Mouse (Mus musculus) liver, embryonic 11.5 days (tissue): ENCODE data around the gene Smad3. TPM values are rescaled to one million over a fixed set of nuclear protein-coding genes. Genes with fewer than 3 reads are reported as not detected.

ENCODE experiments used
- ATAC-seq: fragments of 200-750 bp; cut with Nextera tagmentation; replicated peaks from 2 replicates; pipeline ENCODE4 v1.8.0; 2017; ENCODE audit warnings: moderate number of reproducible peaks, mild to moderate bottlenecking, moderate TSS enrichment, moderate library complexity; ENCODE audit not compliant: low FRiP score
- DNase-seq: peaks from one replicate; pipeline ENCODE4 v3.0.0-alpha.2; 2017; ENCODE audit warnings: low spot score
- H3K27ac ChIP-seq: fragments of 300-500 bp; sonication (generic); 2 replicates; pipeline ENCODE4 v1.5.1; 2014; ENCODE audit warnings: mild to moderate bottlenecking, low read depth, low read length, control low read depth
- H3K27me3 ChIP-seq: fragments of 300-500 bp; sonication (generic); replicated peaks from 2 replicates; pipeline ENCODE4 v1.6.1; 2014; ENCODE audit warnings: low read length, mixed read lengths; ENCODE audit not compliant: control insufficient read depth, insufficient read depth
- H3K36me3 ChIP-seq: fragments of 300-500 bp; sonication (generic); 2 replicates; pipeline ENCODE4 v1.6.1; 2014; ENCODE audit warnings: mild to moderate bottlenecking, low read length, moderate library complexity, mixed read lengths; ENCODE audit not compliant: control insufficient read depth, insufficient read depth
- H3K4me1 ChIP-seq: fragments of 300-500 bp; sonication (generic); replicated peaks from 2 replicates; pipeline ENCODE4 v1.6.1; 2014; ENCODE audit warnings: low read length, mixed read lengths; ENCODE audit not compliant: control insufficient read depth, insufficient read depth
- H3K4me2 ChIP-seq: fragments of 300-500 bp; sonication (generic); 2 replicates; pipeline ENCODE4 v1.6.1; 2014; ENCODE audit warnings: mild to moderate bottlenecking, control low read depth, moderate library complexity
- H3K4me3 ChIP-seq: fragments of 300-500 bp; sonication (generic); 2 replicates; pipeline ENCODE4 v1.5.1; 2014; ENCODE audit warnings: low read depth, low read length, control low read depth
- H3K9ac ChIP-seq: fragments of 300-500 bp; sonication (generic); 2 replicates; pipeline ENCODE4 v1.6.1; 2014; ENCODE audit warnings: low read depth, low read length, control low read depth
- H3K9me3 ChIP-seq: fragments of 300-500 bp; sonication (generic); 2 replicates; pipeline ENCODE4 v1.6.1; 2016; ENCODE audit warnings: low read length, inconsistent platforms, mixed read lengths; ENCODE audit not compliant: control insufficient read depth
- WGBS: fragments of 180-500 bp; shearing (Covaris S2); extraction: QIAGEN DNeasy Blood & Tissue Kit; methylation state at CpG from one replicate; pipeline ENCODE4 v1.1.7; 2014; 5-methylcytosine and 5-hydroxymethylcytosine counted together
- polyA plus RNA-seq: library from polyadenylated mRNA; unstranded; fragments of >200 nt; fragmentation: Nextera tagmentation; extraction: Ambion mirVana; gene quantifications from 2 replicates; pipeline ENCODE4 v1.2.1, GENCODE M21; 2014

Gene Smad3
- polyA plus RNA-seq, 1 experiment from 2014 or later = 7.3 TPM

- Histone ChIP-seq H3K4me3 (no peak overlapping the region), H3K27me3 (no peaks in the 10 kb centered on the region), H3K4me1 (peaks cover 89% of the 10 kb centered on the region), H3K27ac (no peak overlapping the region), H3K9ac (no peak overlapping the region), H3K4me2 (no peak overlapping the region), H3K9me3 (no peaks in the 10 kb centered on the region), H3K36me3 (no peaks in the 10 kb centered on the region; the same call in 1 of the 2 replicates)
- ATAC-seq (peak; percentile 66), DNase-seq (no peak)
- WGBS = 73% methylated on average over 5 of the region's 5 CpGs
These were observed 13.2 kb downstream of the Smad3 start for GRCm38 (mm10) chr9:63744595-63744994.

- no peak overlapping the region for H3K4me2 ChIP-seq
- WGBS = 65% methylated on average over 11 of the region's 11 CpGs
- peaks cover 85% of the 10 kb centered on the region for H3K4me1 ChIP-seq
- no peaks in the 10 kb centered on the region for H3K27me3 ChIP-seq
- ATAC-seq (no peak), DNase-seq (no peak)
- H3K4me3 ChIP-seq = no peak overlapping the region
- H3K9me3 ChIP-seq = no peaks in the 10 kb centered on the region
- no peak overlapping the region for H3K9ac ChIP-seq
- H3K36me3 ChIP-seq = no peaks in the 10 kb centered on the region; the same call in 1 of the 2 replicates
- H3K27ac ChIP-seq = no peak overlapping the region
These were observed 14.0 kb downstream of the Smad3 start for GRCm38 (mm10) chr9:63743775-63744174.

GRCm38 (mm10) chr9:63742887-63743660, 14.7 kb downstream of the Smad3 start:
- H3K27ac ChIP-seq = peak overlapping the region; percentile 25; the same call in 1 of the 2 replicates
- DNase-seq = no peak
- peaks cover 85% of the 10 kb centered on the region for H3K4me1 ChIP-seq
- 64% methylated on average over 13 of the region's 13 CpGs for WGBS
- H3K36me3 ChIP-seq = no peaks in the 10 kb centered on the region; the same call in 1 of the 2 replicates
- H3K4me3 ChIP-seq = no peak overlapping the region
- no peaks in the 10 kb centered on the region for H3K9me3 ChIP-seq
- H3K4me2 ChIP-seq = no peak overlapping the region
- no peak for ATAC-seq
- H3K9ac ChIP-seq = 0 out of 2 replicates have a peak overlapping the region, but pooled peaks have one; percentile 14
- no peaks in the 10 kb centered on the region for H3K27me3 ChIP-seq

- no peak for ATAC-seq
- DNase-seq = no peak
- H3K9ac ChIP-seq = no peak overlapping the region
These were observed 15.5 kb downstream of the Smad3 start for GRCm38 (mm10) chr9:63742318-63742717.

GRCm38 (mm10) chr9:63741792-63742191, 16.0 kb downstream of the Smad3 start:
- no peak overlapping the region for H3K27ac ChIP-seq
- DNase-seq (no peak), ATAC-seq (no peak)
- H3K4me3 ChIP-seq = no peak overlapping the region
- H3K4me2 ChIP-seq = no peak overlapping the region
- no peak overlapping the region for H3K9ac ChIP-seq
- no peaks in the 10 kb centered on the region; the same call in 1 of the 2 replicates for H3K36me3 ChIP-seq
- no peaks in the 10 kb centered on the region for H3K27me3 ChIP-seq
- 45% methylated on average over 6 of the region's 6 CpGs for WGBS
- H3K4me1 ChIP-seq = peaks cover 85% of the 10 kb centered on the region
- no peaks in the 10 kb centered on the region for H3K9me3 ChIP-seq

More at GRCm38 (mm10) chr9:63742318-63742717, 15.5 kb downstream of the Smad3 start:
- Histone ChIP-seq H3K9me3 (no peaks in the 10 kb centered on the region), H3K27me3 (no peaks in the 10 kb centered on the region), H3K4me2 (no peak overlapping the region), H3K27ac (no peak overlapping the region), H3K4me3 (no peak overlapping the region), H3K36me3 (no peaks in the 10 kb centered on the region; the same call in 1 of the 2 replicates), H3K4me1 (peaks cover 85% of the 10 kb centered on the region)
- WGBS = 26% methylated on average over 3 of the region's 3 CpGs

- H3K27me3 ChIP-seq = no peaks in the 10 kb centered on the region
- no peaks in the 10 kb centered on the region for H3K9me3 ChIP-seq
- DNase-seq = no peak
- no peak overlapping the region for H3K4me2 ChIP-seq
- no peak overlapping the region for H3K9ac ChIP-seq
- 64% methylated on average over 10 of the region's 10 CpGs for WGBS
- no peak for ATAC-seq
- H3K4me1 ChIP-seq = peaks cover 86% of the 10 kb centered on the region
- H3K27ac ChIP-seq = no peak overlapping the region
- H3K4me3 ChIP-seq = no peak overlapping the region
- no peaks in the 10 kb centered on the region; the same call in 1 of the 2 replicates for H3K36me3 ChIP-seq
These were observed 17.4 kb downstream of the Smad3 start for GRCm38 (mm10) chr9:63740320-63740841.

- WGBS = 52% methylated on average over 11 of the region's 11 CpGs
- H3K27ac ChIP-seq = 0 out of 2 replicates have a peak overlapping the region, but pooled peaks have one; percentile 8
- H3K9me3 ChIP-seq = no peaks in the 10 kb centered on the region
- no peak for DNase-seq
- H3K4me1 ChIP-seq = peaks cover 86% of the 10 kb centered on the region
- H3K27me3 ChIP-seq = no peaks in the 10 kb centered on the region
- ATAC-seq = no peak
- H3K4me3 ChIP-seq = no peak overlapping the region
- H3K4me2 ChIP-seq = no peak overlapping the region
- no peaks in the 10 kb centered on the region; the same call in 1 of the 2 replicates for H3K36me3 ChIP-seq
- H3K9ac ChIP-seq = no peak overlapping the region
These were observed 19.0 kb downstream of the Smad3 start for GRCm38 (mm10) chr9:63738830-63739229.

GRCm38 (mm10) chr9:63738086-63738701, 19.6 kb downstream of the Smad3 start:
- Histone ChIP-seq H3K9ac (no peak overlapping the region), H3K4me3 (no peak overlapping the region), H3K9me3 (no peaks in the 10 kb centered on the region), H3K4me2 (no peak overlapping the region), H3K36me3 (no peaks in the 10 kb centered on the region; the same call in 1 of the 2 replicates), H3K27ac (0 out of 2 replicates have a peak overlapping the region, but pooled peaks have one; percentile 8), H3K27me3 (no peaks in the 10 kb centered on the region), H3K4me1 (peaks cover 82% of the 10 kb centered on the region)
- no peak for ATAC-seq
- no peak for DNase-seq
- WGBS = 61% methylated on average over 12 of the region's 12 CpGs
